ENCODE assay signal across 13 mouse cellular contexts in the genomic region with DNA sequence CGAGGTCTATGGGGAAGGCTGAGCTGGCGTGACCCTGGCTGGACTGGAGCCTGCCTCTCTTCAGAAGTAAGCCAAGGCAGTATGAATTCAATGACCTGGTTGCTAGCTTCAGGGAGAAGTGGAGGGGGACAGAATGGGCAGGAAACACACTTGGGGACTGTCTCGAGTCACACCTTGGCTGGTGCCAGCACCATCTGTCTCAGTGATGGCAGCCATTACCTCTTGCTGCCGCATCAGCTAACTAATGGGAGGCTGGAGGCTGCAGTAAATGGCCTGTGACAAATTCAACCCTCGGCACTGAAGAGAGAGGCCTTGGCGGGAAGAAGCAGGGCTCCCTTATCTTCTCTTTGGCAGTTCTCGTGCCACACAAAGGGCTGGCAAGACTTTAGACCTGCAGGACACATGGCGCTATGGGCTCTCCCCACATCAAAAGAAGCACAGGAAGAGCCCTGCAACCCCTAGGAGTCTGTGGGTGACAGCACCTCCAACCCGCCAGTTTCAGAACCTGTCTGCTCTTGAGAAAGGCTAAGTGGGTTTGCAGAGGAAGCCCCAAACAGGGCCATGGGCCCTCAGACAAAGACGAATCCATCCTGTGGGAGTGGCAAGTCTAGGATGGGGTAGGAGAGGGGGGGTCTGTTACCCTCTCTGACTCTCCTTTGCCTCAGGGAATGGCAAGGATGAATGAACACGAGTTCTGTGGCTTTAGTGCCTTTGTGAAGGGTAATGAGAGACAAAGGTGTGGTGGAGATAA. TPM values are rescaled to one million over a fixed set of nuclear protein-coding genes. Genes with fewer than 3 reads are reported as not detected.
DNase-seq lines count a peak whose midpoint lies in the region; ATAC-seq lines count a peak whose summit lies in the region.
"Had no signal": no experiment of that assay in that cellular context is flagged by ENCODE, and none has a peak within 500 bp of the region (broad histone marks: within the 10 kb centered on the region; RNA-seq: fewer than 3 reads in every experiment).

No protein-coding gene starts in this region.

- H3K27me3 ChIP-seq in heart, embryonic 10.5 days (ENCODE audit: insufficient read depth, poor library complexity, severe bottlenecking): peaks cover 4% of the 10 kb centered on the region; the same call in 1 of the 2 replicates
- H3K27me3 ChIP-seq: embryonic facial prominence, embryonic 15.5 days; heart, embryonic 12.5 days; limb, embryonic 15.5 days had no signal

- peak; percentile 71 for ATAC-seq in activated CD4-positive, CD25-positive, alpha-beta regulatory T cell, adult 4 months
- ATAC-seq in monocyte, adult 5-6 weeks (replicated peaks; ENCODE audit: insufficient number of reproducible peaks, low FRiP score, low TSS enrichment, poor library complexity, severe bottlenecking): no peak
- ATAC-seq: lung, postnatal 0 days had no signal

- peaks cover 8% of the 10 kb centered on the region; the same call in 1 of the 2 replicates for H3K4me1 ChIP-seq in heart, embryonic 10.5 days
- H3K4me1 ChIP-seq: embryonic facial prominence, embryonic 15.5 days; limb, embryonic 15.5 days had no signal

- 62% methylated on average over 11 of the region's 11 CpGs for WGBS in heart, embryonic 10.5 days

- peaks cover 25% of the 10 kb centered on the region for H3K36me3 ChIP-seq in heart, embryonic 10.5 days

- H3K9me3 ChIP-seq in heart, embryonic 10.5 days: no peaks in the 10 kb centered on the region
- H3K9me3 ChIP-seq: embryonic facial prominence, embryonic 15.5 days; heart, embryonic 12.5 days; limb, embryonic 15.5 days had no signal

- H3K27ac ChIP-seq in heart, embryonic 10.5 days: peak overlapping the region; percentile 10; the same call in 1 of the 2 replicates
- H3K27ac ChIP-seq: embryonic facial prominence, embryonic 15.5 days; limb, embryonic 15.5 days had no signal

- no peak for DNase-seq in heart, embryonic 10.5 days (ENCODE audit: low spot score)
- DNase-seq in heart, adult 9 months (ENCODE audit: low spot score in 2 of 2): no peak
- DNase-seq in CD4-positive, CD25-positive, alpha-beta regulatory T cell, adult 2 months (ENCODE audit: low read depth, low spot score): peak; percentile 37
- DNase-seq in cerebellum, postnatal 25 days: peak; percentile 89
- DNase-seq in kidney, adult 11 months: no peak
- no peak for DNase-seq in testis, postnatal 10 days (ENCODE audit: low spot score)
- DNase-seq: kidney, adult 2 months had no signal

- H3K4me3 ChIP-seq in heart, embryonic 10.5 days: no peak overlapping the region
- H3K4me3 ChIP-seq: embryonic facial prominence, embryonic 15.5 days; heart, embryonic 12.5 days; limb, embryonic 15.5 days had no signal

RNA-seq across cellular contexts. Expression of gene Pofut2, which starts 14.1 kb away (rescaled TPM):
- polyA plus RNA-seq in heart, embryonic 10.5 days (2016; fragmentation: Nextera tagmentation; extraction: Ambion mirVana): 119 and 137 TPM in 2 replicates
- 10 to 100 TPM; 18.5 to 19.9 TPM for polyA plus RNA-seq in activated CD4-positive, CD25-positive, alpha-beta regulatory T cell, adult 4 months (2017; shearing (Covaris generic))
- total RNA-seq in monocyte, adult 5-6 weeks (2017): 16.3 to 29.2 TPM (median 21.8 TPM) in 3 replicates

Comparison
In these comparisons a context has a peak if more than half of its experiments do, and no peak if none do; other contexts are left out.
1. DNase-seq: peak in CD4-positive, CD25-positive, alpha-beta regulatory T cell, adult 2 months (single experiment) and cerebellum, postnatal 25 days (2 of 2); none in heart, embryonic 10.5 days (single experiment), heart, adult 9 months (0 of 2), kidney, adult 11 months (single experiment) and testis, postnatal 10 days (single experiment).